Mouse (Mus musculus) heart, adult 2 months (tissue): ENCODE results near the gene Mto1.

Source experiments
- CTCF ChIP-seq: fragments of 200-600 bp; IDR thresholded peaks from 2 replicates; pipeline ENCODE4 v1.8.1; 2022; ENCODE audit warnings: antibody characterized with exemption, mild to moderate bottlenecking, moderate library complexity
- EP300 ChIP-seq: fragments of 200-500 bp; IDR thresholded peaks from 2 replicates; pipeline ENCODE4 v1.6.1; 2011; ENCODE audit warnings: low read depth, low read length, control low read depth; ENCODE audit not compliant: insufficient read depth
- POLR2A ChIP-seq: fragments of 200-500 bp; IDR thresholded peaks from 2 replicates; pipeline ENCODE4 v1.6.1; 2011; ENCODE audit warnings: mild to moderate bottlenecking, low read depth, low read length, control low read depth; ENCODE audit not compliant: insufficient read depth

DNA sequence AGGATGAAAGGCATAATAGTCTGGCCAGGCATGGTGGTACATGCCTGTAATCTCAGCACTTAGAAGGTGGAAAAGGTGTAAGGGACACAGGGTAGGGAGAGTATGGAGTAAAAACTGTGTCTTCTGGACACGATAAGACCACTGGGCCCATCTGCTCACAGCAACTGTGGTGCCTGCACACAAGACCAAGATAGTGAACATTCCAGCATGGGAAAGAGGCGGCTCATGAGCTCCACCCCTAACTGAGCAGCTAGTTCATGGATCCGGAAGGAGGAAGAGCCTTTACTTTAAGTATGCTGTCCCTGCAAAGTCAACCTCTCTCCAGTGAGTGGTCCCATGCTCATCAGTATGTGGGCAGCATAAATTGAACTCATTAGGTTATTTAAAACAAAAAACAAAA lies 56.7 kb downstream of the Mto1 start:
- TF ChIP-seq POLR2A (no peak), CTCF (no peak), EP300 (no peak)
